Mouse (Mus musculus): ENCODE results near the gene Arhgap31. TPM values are rescaled to one million over a fixed set of nuclear protein-coding genes. Genes with fewer than 3 reads are reported as not detected.
A peak's percentile ranks its signal among the peaks of the same experiment; 100 is the strongest.

Arhgap31 gene
- polyA plus RNA-seq, 1 experiment from 2014 or later = 33.9 TPM

- H3K9me3 ChIP-seq (replicated peaks; ENCODE audit: control insufficient read depth, low read length) = no peaks in the 10 kb centered on the region
- no peak overlapping the region for H3K27ac ChIP-seq (ENCODE audit: low read depth, low read length)
- 0 out of 2 replicates have a peak, but pooled peaks cover 3% of the 10 kb centered on the region for H3K4me1 ChIP-seq (ENCODE audit: control insufficient read depth, insufficient read depth, low read length)
- WGBS (ENCODE audit: insufficient replicate concordance) = 85% methylated on average over 12 of the region's 12 CpGs
- no peak overlapping the region for H3K4me3 ChIP-seq (ENCODE audit: low read depth, low read length)
- no peak overlapping the region for H3K4me2 ChIP-seq
- peaks cover 8% of the 10 kb centered on the region; the same call in 1 of the 2 replicates for H3K36me3 ChIP-seq (ENCODE audit: control insufficient read depth, insufficient read depth, low read length)
- no peak overlapping the region for H3K9ac ChIP-seq (ENCODE audit: low read depth, low read length)
- no peaks in the 10 kb centered on the region for H3K27me3 ChIP-seq (ENCODE audit: control insufficient read depth, insufficient read depth, low read length)
- no peak for ATAC-seq (replicated peaks; ENCODE audit: insufficient number of reproducible peaks, low FRiP score, low TSS enrichment)
Measured at GRCm38 (mm10) chr16:38592026-38592678, 120.9 kb downstream of the Arhgap31 start.

GRCm38 (mm10) chr16:38591506-38591905 lies 121.6 kb downstream of the Arhgap31 start:
- no peaks in the 10 kb centered on the region for H3K9me3 ChIP-seq (replicated peaks; ENCODE audit: control insufficient read depth, low read length)
- H3K4me1 ChIP-seq (ENCODE audit: control insufficient read depth, insufficient read depth, low read length) = 0 out of 2 replicates have a peak, but pooled peaks cover 3% of the 10 kb centered on the region
- WGBS (ENCODE audit: insufficient replicate concordance) = 62% methylated on average over 3 of the region's 3 CpGs
- H3K36me3 ChIP-seq (ENCODE audit: control insufficient read depth, insufficient read depth, low read length) = peaks cover 12% of the 10 kb centered on the region
- 0 out of 2 replicates have a peak overlapping the region, but pooled peaks have one; percentile 15 for H3K27ac ChIP-seq (ENCODE audit: low read depth, low read length)
- H3K4me2 ChIP-seq = no peak overlapping the region
- no peak overlapping the region for H3K4me3 ChIP-seq (ENCODE audit: low read depth, low read length)
- H3K9ac ChIP-seq (ENCODE audit: low read depth, low read length) = no peak overlapping the region
- no peak for ATAC-seq (replicated peaks; ENCODE audit: insufficient number of reproducible peaks, low FRiP score, low TSS enrichment)
- no peaks in the 10 kb centered on the region for H3K27me3 ChIP-seq (ENCODE audit: control insufficient read depth, insufficient read depth, low read length)

- Histone ChIP-seq H3K36me3 (ENCODE audit: control insufficient read depth, insufficient read depth, low read length) (peaks cover 22% of the 10 kb centered on the region), H3K9ac (ENCODE audit: low read depth, low read length) (no peak overlapping the region), H3K4me1 (ENCODE audit: control insufficient read depth, insufficient read depth, low read length) (0 out of 2 replicates have a peak, but pooled peaks cover 3% of the 10 kb centered on the region), H3K27ac (ENCODE audit: low read depth, low read length) (no peak overlapping the region), H3K9me3 (replicated peaks; ENCODE audit: control insufficient read depth, low read length) (no peaks in the 10 kb centered on the region), H3K4me2 (no peak overlapping the region), H3K4me3 (ENCODE audit: low read depth, low read length) (no peak overlapping the region), H3K27me3 (ENCODE audit: control insufficient read depth, insufficient read depth, low read length) (no peaks in the 10 kb centered on the region)
- ATAC-seq (replicated peaks; ENCODE audit: insufficient number of reproducible peaks, low FRiP score, low TSS enrichment) = no peak
- WGBS (ENCODE audit: insufficient replicate concordance) = 89% methylated on average over 4 of the region's 4 CpGs
Measured at GRCm38 (mm10) chr16:38587572-38587971, 125.5 kb downstream of the Arhgap31 start.

DNA sequence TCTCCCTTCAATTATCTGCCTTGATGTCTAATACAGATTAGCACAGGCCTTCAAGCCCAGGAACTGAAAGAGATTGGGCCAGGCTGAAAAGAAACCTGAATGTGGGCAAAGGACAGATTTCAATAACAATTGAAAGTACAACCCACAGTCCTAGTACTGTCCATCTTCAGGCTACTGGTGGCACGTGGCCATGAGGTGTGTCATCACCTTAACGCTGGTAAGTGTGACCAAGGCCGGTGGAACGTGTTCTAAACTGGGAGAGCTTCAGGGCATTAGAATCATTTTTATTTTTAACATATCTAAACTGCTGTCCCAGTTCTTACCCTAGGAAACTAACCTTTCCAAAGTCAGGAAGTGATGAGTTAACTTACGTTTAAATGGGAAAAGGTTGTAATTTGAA lies 125.9 kb downstream of the Arhgap31 start:
- Histone ChIP-seq H3K9me3 (replicated peaks; ENCODE audit: control insufficient read depth, low read length) (no peaks in the 10 kb centered on the region), H3K4me2 (no peak overlapping the region), H3K27me3 (ENCODE audit: control insufficient read depth, insufficient read depth, low read length) (no peaks in the 10 kb centered on the region), H3K36me3 (ENCODE audit: control insufficient read depth, insufficient read depth, low read length) (peaks cover 23% of the 10 kb centered on the region), H3K4me1 (ENCODE audit: control insufficient read depth, insufficient read depth, low read length) (0 out of 2 replicates have a peak, but pooled peaks cover 3% of the 10 kb centered on the region), H3K9ac (ENCODE audit: low read depth, low read length) (no peak overlapping the region), H3K27ac (ENCODE audit: low read depth, low read length) (no peak overlapping the region), H3K4me3 (ENCODE audit: low read depth, low read length) (no peak overlapping the region)
- ATAC-seq (replicated peaks; ENCODE audit: insufficient number of reproducible peaks, low FRiP score, low TSS enrichment) = no peak
- 80% methylated on average over 5 of the region's 5 CpGs for WGBS (ENCODE audit: insufficient replicate concordance)

DNA sequence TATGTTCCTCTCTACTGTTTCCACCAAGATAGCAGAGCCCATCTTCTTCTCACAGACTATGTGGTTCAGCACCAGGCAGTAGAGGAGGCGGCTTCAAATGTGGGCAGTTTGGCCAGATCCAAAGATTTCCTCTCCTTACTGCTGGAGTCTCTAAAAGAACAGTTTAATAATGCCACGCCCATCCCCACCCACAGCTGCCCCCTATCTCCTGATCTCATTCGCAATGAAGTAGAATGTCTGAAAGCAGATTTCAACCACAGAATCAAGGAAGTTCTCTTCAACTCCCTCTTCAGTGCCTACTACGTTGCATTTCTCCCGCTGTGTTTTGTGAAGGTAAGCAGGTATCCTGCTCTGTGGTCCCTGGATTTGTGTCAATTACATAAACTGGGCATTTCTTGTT lies 127.9 kb downstream of the Arhgap31 start:
- no peaks in the 10 kb centered on the region for H3K4me1 ChIP-seq (ENCODE audit: control insufficient read depth, insufficient read depth, low read length)
- ATAC-seq (replicated peaks; ENCODE audit: insufficient number of reproducible peaks, low FRiP score, low TSS enrichment) = no peak
- no peak overlapping the region for H3K27ac ChIP-seq (ENCODE audit: low read depth, low read length)
- H3K4me2 ChIP-seq = no peak overlapping the region
- H3K36me3 ChIP-seq (ENCODE audit: control insufficient read depth, insufficient read depth, low read length) = peaks cover 24% of the 10 kb centered on the region
- H3K4me3 ChIP-seq (ENCODE audit: low read depth, low read length) = no peak overlapping the region
- 82% methylated on average over 5 of the region's 5 CpGs for WGBS (ENCODE audit: insufficient replicate concordance)
- no peaks in the 10 kb centered on the region for H3K27me3 ChIP-seq (ENCODE audit: control insufficient read depth, insufficient read depth, low read length)
- H3K9me3 ChIP-seq (replicated peaks; ENCODE audit: control insufficient read depth, low read length) = no peaks in the 10 kb centered on the region
- no peak overlapping the region for H3K9ac ChIP-seq (ENCODE audit: low read depth, low read length)

DNA sequence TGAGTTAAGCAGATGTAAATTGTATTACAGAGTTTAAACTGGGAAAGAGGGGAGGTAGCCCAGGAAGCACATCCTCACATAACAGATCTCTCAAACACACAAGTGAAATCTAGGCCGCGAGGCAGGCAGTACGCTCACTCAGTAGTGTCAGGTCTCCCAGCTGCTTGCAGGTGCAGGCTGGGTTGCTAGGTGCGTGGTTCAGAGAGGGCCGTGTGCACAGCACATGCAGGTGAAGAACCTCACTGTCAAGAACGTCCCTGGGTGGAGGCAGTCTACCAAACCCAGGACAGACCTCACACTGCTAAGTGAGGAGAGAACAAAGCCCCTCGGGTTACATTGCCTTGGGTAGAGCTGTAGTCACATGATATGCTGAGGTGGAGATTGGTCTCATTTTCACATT lies 128.3 kb downstream of the Arhgap31 start:
- Histone ChIP-seq H3K27ac (ENCODE audit: low read depth, low read length) (no peak overlapping the region), H3K36me3 (ENCODE audit: control insufficient read depth, insufficient read depth, low read length) (peaks cover 24% of the 10 kb centered on the region), H3K4me1 (ENCODE audit: control insufficient read depth, insufficient read depth, low read length) (no peaks in the 10 kb centered on the region), H3K4me3 (ENCODE audit: low read depth, low read length) (no peak overlapping the region), H3K9me3 (replicated peaks; ENCODE audit: control insufficient read depth, low read length) (no peaks in the 10 kb centered on the region), H3K4me2 (no peak overlapping the region), H3K27me3 (ENCODE audit: control insufficient read depth, insufficient read depth, low read length) (no peaks in the 10 kb centered on the region), H3K9ac (ENCODE audit: low read depth, low read length) (no peak overlapping the region)
- ATAC-seq (replicated peaks; ENCODE audit: insufficient number of reproducible peaks, low FRiP score, low TSS enrichment) = no peak
- whole genome bisulfite sequencing (ENCODE audit: insufficient replicate concordance) = 85% methylated on average over 7 of the region's 7 CpGs

DNA sequence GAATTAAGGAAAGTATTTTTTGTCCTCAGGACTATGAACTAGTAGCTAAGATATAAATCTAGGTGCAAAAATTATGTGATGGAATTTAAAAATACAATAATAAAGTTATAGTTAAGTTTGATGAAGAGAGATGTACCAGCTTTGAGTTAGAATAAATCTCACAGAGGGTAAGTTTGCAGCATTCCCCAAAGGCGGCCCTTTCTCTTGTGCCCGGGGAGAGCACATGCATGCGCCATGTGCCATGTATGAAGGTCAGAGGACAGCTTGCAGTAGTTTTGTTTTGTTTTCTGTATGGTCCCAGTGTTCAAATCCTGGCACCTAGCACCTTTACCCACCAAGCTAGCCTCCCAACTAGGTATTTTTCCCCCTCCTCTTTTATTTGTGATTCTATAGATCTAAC lies 141.6 kb downstream of the Arhgap31 start:
- no peak overlapping the region for H3K27ac ChIP-seq (ENCODE audit: low read depth, low read length)
- no peaks in the 10 kb centered on the region for H3K9me3 ChIP-seq (replicated peaks; ENCODE audit: control insufficient read depth, low read length)
- H3K27me3 ChIP-seq (ENCODE audit: control insufficient read depth, insufficient read depth, low read length) = no peaks in the 10 kb centered on the region
- H3K36me3 ChIP-seq (ENCODE audit: control insufficient read depth, insufficient read depth, low read length) = peaks cover 17% of the 10 kb centered on the region; the same call in 1 of the 2 replicates
- 100% methylated on average over 3 of the region's 3 CpGs for WGBS (ENCODE audit: insufficient replicate concordance)
- H3K9ac ChIP-seq (ENCODE audit: low read depth, low read length) = no peak overlapping the region
- no peak overlapping the region for H3K4me3 ChIP-seq (ENCODE audit: low read depth, low read length)
- no peaks in the 10 kb centered on the region for H3K4me1 ChIP-seq (ENCODE audit: control insufficient read depth, insufficient read depth, low read length)
- H3K4me2 ChIP-seq = no peak overlapping the region
- no peak for ATAC-seq (replicated peaks; ENCODE audit: insufficient number of reproducible peaks, low FRiP score, low TSS enrichment)

- WGBS (ENCODE audit: insufficient replicate concordance) = 95% methylated on average over 5 of the region's 5 CpGs
- Histone ChIP-seq H3K27me3 (ENCODE audit: control insufficient read depth, insufficient read depth, low read length) (no peaks in the 10 kb centered on the region), H3K4me2 (no peak overlapping the region), H3K4me1 (ENCODE audit: control insufficient read depth, insufficient read depth, low read length) (no peaks in the 10 kb centered on the region), H3K9ac (ENCODE audit: low read depth, low read length) (no peak overlapping the region), H3K9me3 (replicated peaks; ENCODE audit: control insufficient read depth, low read length) (no peaks in the 10 kb centered on the region), H3K36me3 (ENCODE audit: control insufficient read depth, insufficient read depth, low read length) (peaks cover 17% of the 10 kb centered on the region; the same call in 1 of the 2 replicates), H3K27ac (ENCODE audit: low read depth, low read length) (no peak overlapping the region), H3K4me3 (ENCODE audit: low read depth, low read length) (no peak overlapping the region)
- ATAC-seq (replicated peaks; ENCODE audit: insufficient number of reproducible peaks, low FRiP score, low TSS enrichment) = no peak
Measured at GRCm38 (mm10) chr16:38568192-38568591, 144.9 kb downstream of the Arhgap31 start.

DNA sequence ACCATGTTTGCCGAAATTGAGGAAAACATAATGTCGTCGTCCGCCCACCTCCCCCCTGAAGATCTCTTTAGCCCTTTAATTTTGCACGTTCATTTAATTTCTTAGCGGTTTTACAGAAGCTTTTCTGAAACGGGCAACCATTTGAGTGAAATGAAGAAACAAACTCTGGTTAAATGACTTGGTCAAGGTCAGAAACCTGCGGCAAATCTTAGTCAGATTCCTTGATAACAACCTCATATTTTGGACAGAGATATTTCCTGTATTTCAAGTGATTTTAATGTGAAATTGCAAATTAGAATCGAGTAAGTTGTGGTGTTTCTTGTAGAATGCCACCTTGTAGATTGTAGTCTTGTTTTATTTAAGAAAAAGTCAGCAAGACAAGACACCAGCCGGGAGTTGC lies 149.6 kb downstream of the Arhgap31 start:
- no peaks in the 10 kb centered on the region for H3K27me3 ChIP-seq (ENCODE audit: control insufficient read depth, insufficient read depth, low read length)
- H3K4me3 ChIP-seq (ENCODE audit: low read depth, low read length) = peak overlapping the region; percentile 97
- WGBS (ENCODE audit: insufficient replicate concordance) = 28% methylated on average over 10 of the region's 10 CpGs
- H3K4me2 ChIP-seq = peak overlapping the region; percentile 72
- H3K27ac ChIP-seq (ENCODE audit: low read depth, low read length) = no peak overlapping the region
- H3K9ac ChIP-seq (ENCODE audit: low read depth, low read length) = peak overlapping the region; percentile 91
- no peak for ATAC-seq (replicated peaks; ENCODE audit: insufficient number of reproducible peaks, low FRiP score, low TSS enrichment)
- peaks cover 6% of the 10 kb centered on the region; the same call in 1 of the 2 replicates for H3K36me3 ChIP-seq (ENCODE audit: control insufficient read depth, insufficient read depth, low read length)
- H3K9me3 ChIP-seq (replicated peaks; ENCODE audit: control insufficient read depth, low read length) = no peaks in the 10 kb centered on the region
- no peaks in the 10 kb centered on the region; the same call in 1 of the 2 replicates for H3K4me1 ChIP-seq (ENCODE audit: control insufficient read depth, insufficient read depth, low read length)

All from heart, embryonic 11.5 days (tissue).